Mouse (Mus musculus): ENCODE measurements around the gene Mrap2.

GRCm38 (mm10) chr9:87152641-87153325 lies 8.7 kb downstream of the Mrap2 start:
- TF ChIP-seq POLR2A (IDR thresholded peaks at IDR 0.05; ENCODE audit: borderline replicate concordance, insufficient read depth, low read length): no peak
- no peak for TF ChIP-seq CTCF (IDR thresholded peaks at IDR 0.05; ENCODE audit: borderline replicate concordance, insufficient read depth, low read depth, low read length)

Data from cerebellum, adult 2 months (tissue).